Mouse (Mus musculus) liver, postnatal 0 days (tissue): ENCODE measurements around the gene Sos1. TPM values are rescaled to one million over a fixed set of nuclear protein-coding genes. Genes with fewer than 3 reads are reported as not detected.
A peak's percentile ranks its signal among the peaks of the same experiment; 100 is the strongest.
"Not testable (repeated sequence)": the region's sequence is repeated elsewhere in the genome, so short reads cannot be mapped to it uniquely, and the experiment has no call there.

Experiments
- ATAC-seq: fragments of 200-750 bp; cut with Nextera tagmentation; 2 replicates; pipeline ENCODE4 v1.8.0; 2017; ENCODE audit warnings: mild to moderate bottlenecking, moderate library complexity
- DNase-seq: peaks from one replicate; pipeline ENCODE4 v3.0.0-alpha.2; 2016
- H3K27ac ChIP-seq: fragments of 300-500 bp; sonication (generic); 2 replicates; pipeline ENCODE4 v1.5.1; 2014; ENCODE audit warnings: antibody characterized with exemption, moderate library complexity, mild to moderate bottlenecking, low read depth
- H3K27me3 ChIP-seq: fragments of 300-500 bp; sonication (generic); 2 replicates; pipeline ENCODE4 v1.6.1; 2014; ENCODE audit warnings: low read length, control low read depth, mixed read lengths; ENCODE audit not compliant: insufficient read depth
- H3K36me3 ChIP-seq: fragments of 300-500 bp; sonication (generic); replicated peaks from 2 replicates; pipeline ENCODE4 v1.6.1; 2014; ENCODE audit warnings: mild to moderate bottlenecking, control low read depth, low read length, moderate library complexity, mixed read lengths; ENCODE audit not compliant: insufficient read depth
- H3K4me1 ChIP-seq: fragments of 300-500 bp; sonication (generic); 2 replicates; pipeline ENCODE4 v1.6.1; 2014; ENCODE audit warnings: antibody characterized with exemption, mild to moderate bottlenecking, control low read depth; ENCODE audit not compliant: insufficient read depth
- H3K4me2 ChIP-seq: fragments of 300-500 bp; sonication (generic); 2 replicates; pipeline ENCODE4 v1.6.1; 2014; ENCODE audit warnings: low read depth, mild to moderate bottlenecking, low read length, moderate library complexity, mixed read lengths
- H3K4me3 ChIP-seq: fragments of 300-500 bp; sonication (generic); 2 replicates; pipeline ENCODE4 v1.5.1; 2014; ENCODE audit warnings: low read depth, low read length
- H3K9ac ChIP-seq: fragments of 300-500 bp; sonication (generic); replicated peaks from 2 replicates; pipeline ENCODE4 v1.6.1; 2014; ENCODE audit warnings: mild to moderate bottlenecking, moderate library complexity
- H3K9me3 ChIP-seq: fragments of 300-500 bp; sonication (generic); 2 replicates; pipeline ENCODE4 v1.6.1; 2016; ENCODE audit warnings: mild to moderate bottlenecking, control low read depth, low read length, mixed read lengths
- CTCF ChIP-seq: sonication (generic); IDR thresholded peaks from 2 replicates; pipeline ENCODE4 v1.5.1; 2016; ENCODE audit warnings: antibody characterized with exemption, low read depth
- EP300 ChIP-seq: IDR thresholded peaks from 2 replicates; pipeline ENCODE4 v1.6.1; 2016; ENCODE audit warnings: antibody characterized with exemption, low read depth, mild to moderate bottlenecking
- WGBS: fragments of 180-500 bp; shearing (Covaris S2); extraction: QIAGEN DNeasy Blood & Tissue Kit; methylation state at CpG from one replicate; pipeline ENCODE4 v1.1.7; 2014; ENCODE audit not compliant: insufficient replicate concordance; 5-methylcytosine and 5-hydroxymethylcytosine counted together
- polyA plus RNA-seq: library from polyadenylated mRNA; unstranded; fragments of >200 nt; fragmentation: Nextera tagmentation; extraction: Ambion mirVana; gene quantifications from 2 replicates; pipeline ENCODE4 v1.2.1, GENCODE M21; 2015

Gene Sos1
- polyA plus RNA-seq, 1 experiment from 2014 or later = 1.4 TPM

- ATAC-seq = no peak
- no peak overlapping the region for H3K4me3 ChIP-seq
- H3K9me3 ChIP-seq = no peaks in the 10 kb centered on the region
- peaks cover 7% of the 10 kb centered on the region; the same call in 1 of the 2 replicates for H3K36me3 ChIP-seq
- no peak for DNase-seq
- no peaks in the 10 kb centered on the region for H3K27me3 ChIP-seq
- H3K9ac ChIP-seq = no peak overlapping the region
- 36% methylated on average over 8 of the region's 8 CpGs for WGBS
- H3K27ac ChIP-seq = no peak overlapping the region
- TF ChIP-seq EP300 (no peak), CTCF (no peak)
- H3K4me1 ChIP-seq = peaks cover 6% of the 10 kb centered on the region; the same call in 1 of the 2 replicates
- no peak overlapping the region for H3K4me2 ChIP-seq
Observed at GRCm38 (mm10) chr17:80471056-80471802, 9.0 kb downstream of the Sos1 start.

GRCm38 (mm10) chr17:80468417-80468894, 11.8 kb downstream of the Sos1 start:
- peak; percentile 89 for ATAC-seq
- not testable (repeated sequence) for H3K9me3 ChIP-seq, H3K9ac ChIP-seq, H3K36me3 ChIP-seq, H3K27ac ChIP-seq, H3K4me3 ChIP-seq, H3K4me1 ChIP-seq, H3K27me3 ChIP-seq
- peak overlapping the region; percentile 29; the same call in 1 of the 2 replicates for H3K4me2 ChIP-seq
- peak; percentile 68 for DNase-seq
- WGBS = 27% methylated on average over 3 of the region's 3 CpGs

DNA sequence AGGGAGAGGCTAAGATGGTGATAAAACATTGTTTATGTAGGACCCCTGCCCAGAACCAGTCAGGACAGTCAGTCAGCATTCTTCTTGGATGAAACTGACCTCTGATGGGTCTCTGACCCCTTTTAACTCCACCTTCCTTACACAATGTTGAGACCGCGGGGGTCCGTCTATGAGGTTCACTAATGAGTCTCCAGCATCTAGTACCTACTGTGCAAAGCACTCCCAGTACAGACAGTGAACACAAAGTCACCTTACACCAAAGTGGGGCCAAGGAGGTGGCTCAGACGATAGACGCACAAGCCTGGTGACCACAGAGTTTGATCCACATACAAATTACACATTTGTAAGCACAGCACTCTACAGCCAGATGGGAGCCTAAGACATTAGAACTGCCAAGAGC, 20.0 kb downstream of the Sos1 start:
- H3K9me3 ChIP-seq = no peaks in the 10 kb centered on the region
- 87% methylated on average over 5 of the region's 5 CpGs for WGBS
- no peak for DNase-seq
- H3K4me3 ChIP-seq = no peak overlapping the region
- H3K36me3 ChIP-seq = no peaks in the 10 kb centered on the region
- no peaks in the 10 kb centered on the region for H3K4me1 ChIP-seq
- no peak overlapping the region for H3K27ac ChIP-seq
- H3K27me3 ChIP-seq = no peaks in the 10 kb centered on the region
- H3K9ac ChIP-seq = no peak overlapping the region
- TF ChIP-seq CTCF (no peak), EP300 (no peak)
- no peak for ATAC-seq
- H3K4me2 ChIP-seq = no peak overlapping the region

DNA sequence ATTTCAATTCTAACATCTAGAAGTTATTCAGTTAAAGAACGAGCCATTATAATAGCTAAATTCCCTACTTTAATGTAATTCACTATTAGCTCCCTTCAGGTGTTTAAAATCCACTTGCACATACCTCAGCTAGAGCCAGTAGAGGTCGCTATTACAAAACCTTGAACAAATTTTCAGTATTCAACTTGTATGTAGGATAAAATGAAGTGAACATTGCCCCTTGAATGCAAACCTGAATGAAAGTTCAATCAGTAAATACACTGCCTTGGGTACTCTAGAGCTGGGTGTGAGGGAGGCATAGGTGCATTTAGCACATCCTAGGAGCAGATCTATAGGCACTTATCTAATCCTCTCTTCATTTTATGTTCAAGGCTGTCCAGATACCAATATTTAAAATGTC, 24.6 kb downstream of the Sos1 start:
- 24% methylated on average over 2 of the region's 2 CpGs for WGBS
- Histone ChIP-seq H3K4me3 (no peak overlapping the region), H3K9me3 (no peaks in the 10 kb centered on the region), H3K4me2 (no peak overlapping the region), H3K4me1 (no peaks in the 10 kb centered on the region), H3K9ac (no peak overlapping the region), H3K36me3 (peaks cover 16% of the 10 kb centered on the region), H3K27ac (no peak overlapping the region), H3K27me3 (no peaks in the 10 kb centered on the region)
- DNase-seq (no peak), ATAC-seq (peak; percentile 38; the same call in 1 of the 2 replicates)
- peak; percentile 80 for TF ChIP-seq CTCF
- TF ChIP-seq EP300 = no peak

DNA sequence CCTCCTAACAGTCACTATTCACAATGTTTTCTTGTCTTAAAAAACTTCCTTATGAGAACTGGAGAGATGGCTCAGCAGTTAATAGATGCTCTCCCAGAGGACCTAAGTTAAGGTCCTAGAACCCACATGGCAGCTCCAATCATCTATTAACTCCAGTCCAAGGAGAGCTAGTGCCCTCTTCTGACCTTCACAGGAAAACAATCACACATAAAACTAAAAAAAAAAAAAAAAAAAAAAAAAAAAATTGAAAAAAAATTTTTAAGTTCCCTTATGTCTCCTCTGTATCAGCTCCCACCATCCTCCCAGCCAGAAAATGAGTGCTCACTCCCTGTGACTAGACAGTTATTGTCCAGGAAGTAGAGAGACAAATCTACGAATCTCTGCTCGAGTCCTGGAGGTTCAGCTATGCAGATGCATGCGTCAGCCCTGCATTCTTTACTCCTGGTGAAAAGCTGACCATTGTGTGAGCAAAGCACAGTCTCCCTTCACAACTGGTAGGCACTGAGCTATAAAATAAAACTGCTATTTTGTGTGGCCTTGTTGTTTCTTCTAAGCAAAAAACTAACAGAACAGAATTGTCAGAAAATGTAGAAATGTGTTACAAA, 29.7 kb downstream of the Sos1 start:
- DNase-seq = no peak
- H3K27me3 ChIP-seq = no peaks in the 10 kb centered on the region
- H3K4me2 ChIP-seq = no peak overlapping the region
- TF ChIP-seq EP300 (no peak), CTCF (no peak)
- no peaks in the 10 kb centered on the region for H3K4me1 ChIP-seq
- H3K36me3 ChIP-seq = peaks cover 36% of the 10 kb centered on the region
- no peak overlapping the region for H3K4me3 ChIP-seq
- H3K9ac ChIP-seq = no peak overlapping the region
- 67% methylated on average over 3 of the region's 3 CpGs for WGBS
- ATAC-seq = no peak
- H3K9me3 ChIP-seq = no peaks in the 10 kb centered on the region
- H3K27ac ChIP-seq = no peak overlapping the region

GRCm38 (mm10) chr17:80446470-80446869, 33.8 kb downstream of the Sos1 start:
- H3K4me2 ChIP-seq = no peak overlapping the region
- 70% methylated on average over 5 of the region's 5 CpGs for WGBS
- peak; percentile 73 for ATAC-seq
- H3K4me3 ChIP-seq = no peak overlapping the region
- no peak for DNase-seq
- H3K9me3 ChIP-seq = no peaks in the 10 kb centered on the region
- no peak overlapping the region for H3K9ac ChIP-seq
- H3K4me1 ChIP-seq = no peaks in the 10 kb centered on the region
- H3K27me3 ChIP-seq = no peaks in the 10 kb centered on the region
- peaks cover 49% of the 10 kb centered on the region for H3K36me3 ChIP-seq
- H3K27ac ChIP-seq = no peak overlapping the region
- TF ChIP-seq EP300 (no peak), CTCF (no peak)
